Mouse (Mus musculus) ES-E14 (cell line): ENCODE measurements around the gene Extl1. TPM values are rescaled to one million over a fixed set of nuclear protein-coding genes. Genes with fewer than 3 reads are reported as not detected.
A peak's percentile ranks its signal among the peaks of the same experiment; 100 is the strongest.

Source experiments
- DNase-seq: peaks from one replicate; pipeline ENCODE4 v3.0.0-alpha.2; 2013; ENCODE audit warnings: low read depth, low spot score
- H3K27ac ChIP-seq: 2 replicates; pipeline ENCODE4 v1.5.1; 2012; ENCODE audit warnings: low read depth, mild to moderate bottlenecking, low read length, moderate library complexity, mixed read lengths; ENCODE audit not compliant: poor library complexity, insufficient read depth, severe bottlenecking
- H3K36me3 ChIP-seq: 2 replicates; pipeline ENCODE4 v1.6.1; 2012; ENCODE audit warnings: mild to moderate bottlenecking, low read length, moderate library complexity, mixed read lengths; ENCODE audit not compliant: control insufficient read depth, poor library complexity, insufficient read depth, severe bottlenecking
- H3K4me1 ChIP-seq, 2 experiments: fragments of 150-350 bp in 1 of 2; sonication (generic) in 1 of 2; 2 replicates each; pipeline ENCODE4 v1.6.1; 2012; ENCODE audit warnings: low read length in 2 of 2, mild to moderate bottlenecking in 1 of 2, mixed read lengths in 1 of 2; ENCODE audit not compliant: control insufficient read depth in 2 of 2, insufficient read depth in 2 of 2, poor library complexity in 1 of 2
- H3K4me3 ChIP-seq, 2 experiments: fragments of 150-350 bp in 1 of 2; sonication (generic) in 1 of 2; 2 replicates each; pipeline ENCODE4 v1.5.1; 2012; ENCODE audit warnings: low read length in 2 of 2, low read depth in 1 of 2, mild to moderate bottlenecking in 1 of 2, mixed read lengths in 1 of 2; ENCODE audit not compliant: insufficient read depth in 1 of 2, poor library complexity in 1 of 2, severe bottlenecking in 1 of 2
- H3K9ac ChIP-seq: 2 replicates; pipeline ENCODE4 v1.6.1; 2012; ENCODE audit warnings: low read depth, mild to moderate bottlenecking, low read length, mixed read lengths; ENCODE audit not compliant: poor library complexity, insufficient read depth, severe bottlenecking
- H3K9me3 ChIP-seq: fragments of 150-350 bp; sonication (generic); 2 replicates; pipeline ENCODE4 v1.6.1; 2012; ENCODE audit warnings: low read depth, mild to moderate bottlenecking, low read length; ENCODE audit not compliant: control insufficient read depth, insufficient read depth
- CHD2 ChIP-seq: IDR thresholded peaks from 2 replicates; pipeline ENCODE4 v1.6.1; 2014; ENCODE audit warnings: mild to moderate bottlenecking, low read depth, low read length, inconsistent platforms
- HCFC1 ChIP-seq: IDR thresholded peaks from 2 replicates; pipeline ENCODE4 v1.6.1; 2012; ENCODE audit warnings: low read length, inconsistent platforms, borderline replicate concordance; ENCODE audit not compliant: insufficient read depth
- MAFK ChIP-seq: IDR thresholded peaks from 2 replicates; pipeline ENCODE4 v1.6.1; 2014; ENCODE audit warnings: mild to moderate bottlenecking, low read depth, low read length, inconsistent platforms; ENCODE audit not compliant: insufficient read depth
- ZC3H11A ChIP-seq: IDR thresholded peaks from 2 replicates; pipeline ENCODE4 v1.6.1; 2012; ENCODE audit warnings: low read depth, mild to moderate bottlenecking, inconsistent platforms, low read length, borderline replicate concordance
- ZNF384 ChIP-seq: IDR thresholded peaks from 2 replicates; pipeline ENCODE4 v1.6.1; 2012; ENCODE audit warnings: low read depth, low read length, inconsistent platforms
- in situ Hi-C, 2 experiments: fragments of 600-800 bp; cut with MboI; formaldehyde crosslinking; loops; one replicate each; pipeline ENCODE4 v1.15.1; 2025; ENCODE audit warnings: low sequenced_read_pairs in 2 of 2, inconsistent platforms in 1 of 2; ENCODE audit not compliant: unreplicated experiment in 2 of 2
- total RNA-seq: library from RNA; depleted of rRNA; stranded (reverse); fragments of 300-350 nt; gene quantifications from 2 replicates; pipeline ENCODE4 v1.2.3, GENCODE M21; 2012

Extl1 gene
- total RNA-seq, 1 experiment, result 4.2 TPM

DNA sequence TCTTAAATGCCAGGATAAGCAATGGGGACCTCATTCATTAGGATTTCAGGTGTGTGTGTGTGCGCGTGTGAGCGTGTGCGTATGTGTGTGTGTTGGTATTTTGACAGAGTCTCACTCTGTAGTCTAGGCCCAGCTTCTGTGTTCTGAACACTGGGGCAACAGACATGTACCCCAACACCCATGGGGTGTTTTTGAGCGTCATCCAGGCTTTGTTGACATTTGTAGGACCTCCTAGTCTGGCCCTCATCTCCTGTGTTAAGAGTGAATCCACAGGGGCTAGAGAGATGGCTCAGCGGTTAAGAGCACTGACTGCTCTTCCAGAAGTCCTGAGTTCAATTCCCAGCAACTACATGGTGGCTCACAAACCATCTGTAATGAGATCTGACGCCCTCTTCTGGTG lies 11.5 kb upstream of the Extl1 start:
- no peak overlapping the region for H3K27ac ChIP-seq

DNA sequence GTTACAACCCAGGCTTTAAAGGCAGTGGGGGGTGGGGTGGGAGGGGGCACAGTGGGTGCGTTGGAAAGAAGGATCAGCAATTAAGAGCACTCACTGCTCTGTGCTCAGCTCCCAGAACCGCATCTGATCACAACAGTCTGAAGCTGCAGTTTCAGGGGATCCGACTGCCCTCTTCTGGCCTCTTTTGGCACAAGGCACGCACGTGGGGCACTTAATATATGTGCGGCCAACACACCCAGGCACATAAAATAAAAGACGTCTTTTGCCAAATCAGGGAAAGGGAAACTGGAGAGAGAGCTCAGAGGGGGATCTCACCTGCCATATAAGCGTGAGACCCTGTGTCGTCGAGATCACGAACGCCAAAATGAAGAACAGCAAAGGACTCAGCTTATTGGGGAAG lies 9.4 kb upstream of the Extl1 start:
- no peaks in the 10 kb centered on the region for H3K9me3 ChIP-seq
- in situ Hi-C loops, result no loop called here
- H3K4me1 ChIP-seq, result peaks cover 0 to 7% of the 10 kb centered on the region in 2 experiments; a peak in 1 of 4 replicates
- no peak for TF ChIP-seq ZC3H11A
- peak; percentile 62 for DNase-seq
- no peaks in the 10 kb centered on the region for H3K36me3 ChIP-seq
- no peak overlapping the region for H3K4me3 ChIP-seq
- peak overlapping the region; percentile 48; the same call in 1 of the 2 replicates for H3K9ac ChIP-seq
- H3K27ac ChIP-seq, result peak overlapping the region; percentile 51; the same call in 1 of the 2 replicates

More for the DNA sequence above, 11.5 kb upstream of the Extl1 start:
- DNase-seq, result no peak
- TF ChIP-seq ZNF384 (no peak), ZC3H11A (no peak), CHD2 (no peak), HCFC1 (no peak), MAFK (no peak)
- Histone ChIP-seq H3K4me3 (no peak overlapping the region), H3K9me3 (no peaks in the 10 kb centered on the region), H3K36me3 (no peaks in the 10 kb centered on the region), H3K9ac (no peak overlapping the region), H3K4me1 (peaks cover 0 to 7% of the 10 kb centered on the region in 2 experiments; a peak in 1 of 4 replicates)
- in situ Hi-C loops, result no loop called here

DNA sequence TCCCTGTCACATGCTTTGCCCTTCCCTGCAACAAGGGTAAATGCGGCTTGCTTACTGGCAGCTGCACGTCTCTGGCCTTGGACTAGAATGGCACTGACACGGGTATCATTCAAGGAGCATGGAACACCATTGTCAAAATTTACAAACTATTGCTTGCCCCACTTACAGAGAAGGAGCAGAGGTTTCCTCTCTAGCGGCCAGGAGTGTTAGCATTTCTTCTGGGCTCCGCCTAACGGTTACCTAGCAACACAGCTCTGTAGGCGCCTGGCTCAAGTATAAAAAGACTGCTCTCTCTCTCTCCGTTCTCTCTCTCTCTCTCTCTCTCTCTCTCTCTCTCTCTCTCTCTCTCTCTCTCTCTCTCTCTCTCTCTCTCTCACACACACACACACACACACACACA lies 8.9 kb upstream of the Extl1 start:
- no peaks in the 10 kb centered on the region for H3K36me3 ChIP-seq
- DNase-seq, result peak; percentile 71
- H3K9ac ChIP-seq, result no peak overlapping the region
- in situ Hi-C loops, result no loop called here
- H3K9me3 ChIP-seq, result no peaks in the 10 kb centered on the region
- no peak for TF ChIP-seq MAFK
- no peak for TF ChIP-seq HCFC1
- TF ChIP-seq CHD2, result no peak
- TF ChIP-seq ZNF384, result no peak
- TF ChIP-seq ZC3H11A, result no peak
- peaks cover 0 to 7% of the 10 kb centered on the region in 2 experiments; a peak in 1 of 4 replicates for H3K4me1 ChIP-seq
- H3K27ac ChIP-seq, result peak overlapping the region; percentile 89; the same call in 1 of the 2 replicates
- H3K4me3 ChIP-seq, result peak overlapping the region; percentile 2 to 16; a peak in 3 of 4 replicates

DNA sequence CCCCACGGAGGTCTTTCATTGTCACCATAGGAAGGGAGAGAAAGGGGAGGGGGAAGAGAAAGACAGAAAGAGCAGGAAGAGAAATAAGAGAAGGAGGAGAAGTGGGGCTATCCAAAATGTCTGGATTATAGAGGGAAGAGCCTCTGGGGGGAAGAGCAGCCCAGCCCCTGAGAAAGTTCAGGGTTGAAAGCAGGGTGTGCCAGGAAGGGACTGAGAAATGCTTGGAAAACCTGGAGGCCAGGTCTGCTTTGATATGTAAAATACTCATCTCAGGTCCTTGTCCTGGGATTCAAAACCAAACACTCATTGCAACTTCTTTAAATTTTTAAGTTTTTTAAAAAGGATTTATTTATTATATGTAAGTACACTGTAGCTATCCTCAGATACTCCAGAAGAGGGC lies 8.0 kb upstream of the Extl1 start:
- Histone ChIP-seq H3K4me3 (no peak overlapping the region), H3K27ac (no peak overlapping the region), H3K4me1 (peaks cover 0 to 7% of the 10 kb centered on the region in 2 experiments; a peak in 1 of 4 replicates), H3K36me3 (no peaks in the 10 kb centered on the region), H3K9me3 (no peaks in the 10 kb centered on the region), H3K9ac (no peak overlapping the region)
- no peak for TF ChIP-seq ZNF384
- no peak for TF ChIP-seq ZC3H11A
- no peak for TF ChIP-seq CHD2
- no peak for TF ChIP-seq MAFK
- TF ChIP-seq HCFC1, result no peak
- DNase-seq, result no peak
- in situ Hi-C loops, result no loop called here

GRCm38 (mm10) chr4:134388397-134388796 lies 4.7 kb upstream of the Extl1 start:
- no peaks in the 10 kb centered on the region for H3K36me3 ChIP-seq
- no peak for TF ChIP-seq ZNF384
- no peak for TF ChIP-seq CHD2
- peak; percentile 74; the same call in 1 of the 2 replicates for TF ChIP-seq ZC3H11A
- TF ChIP-seq MAFK, result no peak
- TF ChIP-seq HCFC1, result no peak
- H3K27ac ChIP-seq, result no peak overlapping the region
- in situ Hi-C loops, result no loop called here
- H3K4me3 ChIP-seq, result no peak overlapping the region
- no peaks in the 10 kb centered on the region for H3K9me3 ChIP-seq
- H3K9ac ChIP-seq, result no peak overlapping the region
- peak; percentile 85 for DNase-seq
- peaks cover 0 to 4% of the 10 kb centered on the region in 2 experiments; a peak in 1 of 4 replicates for H3K4me1 ChIP-seq
